Mouse (Mus musculus): ENCODE results near the gene Apon. TPM values are rescaled to one million over a fixed set of nuclear protein-coding genes. Genes with fewer than 3 reads are reported as not detected.

Gene Apon
- total and polyA plus RNA-seq, 2 experiments = 227 to 456 TPM

- H3K27me3 ChIP-seq (ENCODE audit: control insufficient read depth, insufficient read depth, low read length) = no peaks in the 10 kb centered on the region
- no peaks in the 10 kb centered on the region for H3K79me2 ChIP-seq (ENCODE audit: control insufficient read depth, insufficient read depth, low read length)
- 92% methylated on average over 22 of the region's 22 CpGs for WGBS
- no peaks in the 10 kb centered on the region for H3K36me3 ChIP-seq (ENCODE audit: control insufficient read depth, insufficient read depth, low read length)
- H3K27ac ChIP-seq (replicated peaks; ENCODE audit: insufficient read depth, low read depth, low read length) = no peak overlapping the region
- TF ChIP-seq CTCF (IDR thresholded peaks at IDR 0.05; ENCODE audit: low read depth, low read length) (no peak), POLR2A (IDR thresholded peaks at IDR 0.05; ENCODE audit: extremely low read depth, insufficient read depth, low read length) (no peak)
- H3K4me1 ChIP-seq (ENCODE audit: control insufficient read depth, insufficient read depth, low read length) = 0 out of 2 replicates have a peak, but pooled peaks cover 4% of the 10 kb centered on the region
- no peak overlapping the region for H3K9ac ChIP-seq (ENCODE audit: low read depth, low read length)
- H3K4me3 ChIP-seq (ENCODE audit: insufficient read depth, low read depth, low read length) = no peak overlapping the region
- no peak for DNase-seq (ENCODE audit: extremely low read depth, low read depth, low spot score)
These were observed 8.4 kb downstream of the Apon start for GRCm38 (mm10) chr10:128262300-128262699.

DNA sequence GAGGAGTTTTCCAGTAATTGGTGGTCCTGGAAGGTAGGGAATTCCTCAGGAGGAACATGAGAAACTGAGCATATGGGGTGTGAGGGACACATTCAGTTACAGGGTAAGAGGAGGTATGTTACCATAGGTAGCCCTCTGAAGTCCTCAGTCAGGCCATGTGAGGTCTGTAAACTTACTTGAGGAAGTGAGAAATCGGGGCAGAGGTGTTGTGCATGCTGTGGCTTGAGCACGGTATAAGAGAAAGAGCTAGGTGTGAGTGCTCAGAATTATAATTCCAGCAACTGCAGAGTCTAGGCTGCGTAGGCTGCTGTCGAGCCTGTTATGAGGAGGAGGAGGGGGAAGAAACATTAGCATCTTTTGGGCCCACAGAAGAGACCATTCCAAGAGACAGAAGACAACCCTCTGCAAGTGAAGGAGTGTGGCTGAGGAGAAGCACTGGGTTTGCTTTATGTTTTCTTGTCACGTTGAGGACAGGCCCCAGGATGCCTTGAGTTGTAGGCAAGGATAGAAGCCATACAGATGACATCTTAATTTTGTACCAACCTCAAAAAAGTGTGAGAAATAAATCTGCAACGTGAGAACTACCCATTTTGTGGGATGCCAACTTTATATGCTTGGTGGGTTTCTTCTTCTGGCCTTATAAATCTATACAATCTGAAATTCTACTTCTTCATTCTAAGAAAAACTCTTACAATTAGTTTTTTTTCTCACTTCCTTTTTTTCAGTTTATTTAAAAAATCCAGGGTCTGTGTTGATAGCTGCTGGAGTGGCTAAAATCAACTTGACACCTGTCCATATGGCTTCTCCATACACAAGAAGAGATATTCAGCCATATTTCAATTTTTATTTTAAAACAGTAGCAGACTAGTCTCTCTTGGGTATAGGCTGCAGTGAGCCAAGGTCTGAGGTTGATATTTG, 9.8 kb downstream of the Apon start:
- Histone ChIP-seq H3K4me1 (ENCODE audit: control insufficient read depth, insufficient read depth, low read length) (peaks cover 7% of the 10 kb centered on the region), H3K9ac (ENCODE audit: low read depth, low read length) (no peak overlapping the region), H3K27ac (replicated peaks; ENCODE audit: insufficient read depth, low read depth, low read length) (no peak overlapping the region), H3K27me3 (ENCODE audit: control insufficient read depth, insufficient read depth, low read length) (no peaks in the 10 kb centered on the region), H3K79me2 (ENCODE audit: control insufficient read depth, insufficient read depth, low read length) (no peaks in the 10 kb centered on the region), H3K36me3 (ENCODE audit: control insufficient read depth, insufficient read depth, low read length) (no peaks in the 10 kb centered on the region), H3K4me3 (ENCODE audit: insufficient read depth, low read depth, low read length) (no peak overlapping the region)
- 90% methylated on average over 6 of the region's 6 CpGs for WGBS
- no peak for DNase-seq (ENCODE audit: extremely low read depth, low read depth, low spot score)
- TF ChIP-seq POLR2A (IDR thresholded peaks at IDR 0.05; ENCODE audit: extremely low read depth, insufficient read depth, low read length) = no peak
- TF ChIP-seq CTCF (IDR thresholded peaks at IDR 0.05; ENCODE audit: low read depth, low read length) = no peak

DNA sequence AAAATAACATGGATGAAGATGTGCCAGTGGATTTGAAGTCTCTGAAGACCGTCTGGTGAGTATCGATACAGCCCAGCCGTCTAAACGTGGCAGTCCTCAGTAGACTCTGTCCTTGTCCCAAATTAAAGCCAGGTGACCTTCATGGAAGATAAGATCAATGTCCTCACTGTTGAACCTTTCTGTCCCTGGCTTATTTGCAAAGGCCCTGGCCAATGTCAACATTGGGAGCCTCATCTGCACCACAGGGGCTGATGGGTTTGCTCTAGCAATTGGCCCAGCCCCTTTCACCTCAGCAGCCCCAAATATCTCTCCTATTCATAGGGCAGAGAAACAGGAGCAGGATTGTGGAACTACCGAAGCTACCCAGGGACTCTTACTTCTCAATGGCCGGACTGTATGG, 14.5 kb downstream of the Apon start, which contains the start of gene Apof:
Gene Apof, plus strand, starts transcription at position 301 of the 400 bp plus-strand sequence.
- peak; percentile 99 for DNase-seq (ENCODE audit: extremely low read depth, low read depth, low spot score)
- Histone ChIP-seq H3K79me2 (ENCODE audit: control insufficient read depth, insufficient read depth, low read length) (peaks cover 16% of the 10 kb centered on the region; the same call in 1 of the 2 replicates), H3K36me3 (ENCODE audit: control insufficient read depth, insufficient read depth, low read length) (no peaks in the 10 kb centered on the region), H3K9ac (ENCODE audit: low read depth, low read length) (peak within 1 kb of the TSS; percentile 82), H3K4me3 (ENCODE audit: insufficient read depth, low read depth, low read length) (peak within 1 kb of the TSS; percentile 79), H3K27ac (replicated peaks; ENCODE audit: insufficient read depth, low read depth, low read length) (peak within 1 kb of the TSS; percentile 94), H3K4me1 (ENCODE audit: control insufficient read depth, insufficient read depth, low read length) (peaks cover 9% of the 10 kb centered on the region), H3K27me3 (ENCODE audit: control insufficient read depth, insufficient read depth, low read length) (no peaks in the 10 kb centered on the region)
- WGBS = 28% methylated on average over 6 of the region's 6 CpGs
- TF ChIP-seq POLR2A (IDR thresholded peaks at IDR 0.05; ENCODE audit: extremely low read depth, insufficient read depth, low read length) (0 out of 2 replicates have a peak, but pooled peaks have one; percentile 34), CTCF (IDR thresholded peaks at IDR 0.05; ENCODE audit: low read depth, low read length) (no peak)

DNA sequence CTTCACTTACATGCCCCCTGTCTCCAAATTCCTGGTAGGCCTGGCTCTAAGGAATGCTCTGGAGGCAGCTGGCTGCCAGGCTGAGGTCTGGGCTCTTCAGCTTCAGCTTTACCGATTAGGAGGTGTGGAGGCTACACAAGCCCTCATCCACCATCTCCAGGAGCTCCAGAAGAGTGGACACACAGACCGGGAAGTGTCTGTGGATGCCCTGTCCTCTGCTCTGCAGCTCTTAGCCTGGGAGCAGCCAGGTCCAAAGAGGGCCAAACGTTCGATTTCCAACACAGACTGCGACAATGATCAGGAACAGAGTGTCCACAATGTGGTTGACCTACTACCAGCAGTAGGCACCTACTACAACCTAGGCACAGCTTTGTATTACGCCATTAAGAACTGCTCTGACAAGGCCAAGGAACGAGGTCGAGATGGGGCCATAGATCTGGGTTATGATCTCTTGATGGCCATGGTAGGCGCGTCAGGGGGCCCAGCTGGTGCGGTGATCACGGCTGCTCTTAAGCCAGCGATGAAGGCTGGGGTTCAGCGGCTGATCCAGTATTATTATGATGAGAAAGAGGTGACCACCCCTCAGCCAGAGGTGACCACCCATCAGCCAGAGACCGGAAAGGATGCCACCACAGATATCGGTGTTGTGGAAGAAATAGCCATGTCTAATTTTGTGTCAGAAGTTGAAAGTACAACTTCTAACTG, 15.5 kb downstream of the Apon start:
- Histone ChIP-seq H3K27ac (replicated peaks; ENCODE audit: insufficient read depth, low read depth, low read length) (peak overlapping the region; percentile 91), H3K4me3 (ENCODE audit: insufficient read depth, low read depth, low read length) (peak overlapping the region; percentile 79), H3K27me3 (ENCODE audit: control insufficient read depth, insufficient read depth, low read length) (no peaks in the 10 kb centered on the region), H3K79me2 (ENCODE audit: control insufficient read depth, insufficient read depth, low read length) (peaks cover 16% of the 10 kb centered on the region; the same call in 1 of the 2 replicates), H3K36me3 (ENCODE audit: control insufficient read depth, insufficient read depth, low read length) (peaks cover 2% of the 10 kb centered on the region; the same call in 1 of the 2 replicates), H3K9ac (ENCODE audit: low read depth, low read length) (peak overlapping the region; percentile 82), H3K4me1 (ENCODE audit: control insufficient read depth, insufficient read depth, low read length) (peaks cover 13% of the 10 kb centered on the region)
- DNase-seq (ENCODE audit: extremely low read depth, low read depth, low spot score) = peak; percentile 84
- 27% methylated on average over 16 of the region's 16 CpGs for WGBS
- TF ChIP-seq POLR2A (IDR thresholded peaks at IDR 0.05; ENCODE audit: extremely low read depth, insufficient read depth, low read length) (no peak), CTCF (IDR thresholded peaks at IDR 0.05; ENCODE audit: low read depth, low read length) (no peak)

- DNase-seq (ENCODE audit: extremely low read depth, low read depth, low spot score) = peak; percentile 98
- under 1% methylated on average over 43 of the region's 43 CpGs for WGBS
- Histone ChIP-seq H3K4me3 (ENCODE audit: insufficient read depth, low read depth, low read length) (peak within 1 kb of the TSS; percentile 80), H3K4me1 (ENCODE audit: control insufficient read depth, insufficient read depth, low read length) (peaks cover 16% of the 10 kb centered on the region), H3K79me2 (ENCODE audit: control insufficient read depth, insufficient read depth, low read length) (peaks cover 19% of the 10 kb centered on the region; the same call in 1 of the 2 replicates), H3K27me3 (ENCODE audit: control insufficient read depth, insufficient read depth, low read length) (no peaks in the 10 kb centered on the region), H3K9ac (ENCODE audit: low read depth, low read length) (peak within 1 kb of the TSS; percentile 86), H3K27ac (replicated peaks; ENCODE audit: insufficient read depth, low read depth, low read length) (peak within 1 kb of the TSS; percentile 91), H3K36me3 (ENCODE audit: control insufficient read depth, insufficient read depth, low read length) (peaks cover 7% of the 10 kb centered on the region)
- TF ChIP-seq CTCF (IDR thresholded peaks at IDR 0.05; ENCODE audit: low read depth, low read length) (no peak), POLR2A (IDR thresholded peaks at IDR 0.05; ENCODE audit: extremely low read depth, insufficient read depth, low read length) (peak; percentile 98)
These were observed 16.5 kb downstream of the Apon start, which contains the start of gene Stat2 for GRCm38 (mm10) chr10:128270287-128270841. Gene Stat2 (plus strand): TSS chr10:128270559.
